Mouse (Mus musculus): Measurements from ENCODE around the gene Aldh1a1. TPM values are rescaled to one million over a fixed set of nuclear protein-coding genes. Genes with fewer than 3 reads are reported as not detected.

Gene Aldh1a1
- total and polyA plus RNA-seq, 3 experiments, result 0.21 to 1.1 (median 0.99) TPM

DNA sequence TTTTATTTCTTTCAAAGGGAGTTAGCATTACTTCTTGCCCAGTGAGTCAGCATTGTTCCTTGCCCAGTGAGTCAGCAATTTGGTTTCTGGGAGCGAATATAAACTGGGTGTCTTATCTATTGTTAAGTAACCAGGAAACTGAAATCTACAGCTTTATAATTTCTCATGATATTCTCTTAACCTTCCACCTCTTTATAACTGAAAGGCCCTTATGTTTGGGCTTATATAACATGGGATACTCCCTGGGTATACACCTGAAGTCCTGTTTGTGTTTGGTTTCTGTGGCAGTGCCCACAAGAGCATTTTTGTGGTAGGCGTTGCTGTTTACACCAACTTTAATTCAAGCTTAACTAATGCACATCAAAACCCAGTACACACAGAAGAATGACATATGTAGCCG, 66.4 kb downstream of the Aldh1a1 start:
- DNase-seq (ENCODE audit: extremely low read depth), result no peak
- TF ChIP-seq ZC3H11A (IDR thresholded peaks at IDR 0.05; ENCODE audit: low read depth, low read length) (no peak), JUND (conservative IDR thresholded peaks at IDR 0.05; ENCODE audit: low read depth, low read length) (no peak), E2F4 (IDR thresholded peaks at IDR 0.05; ENCODE audit: insufficient replicate concordance, low read depth, low read length) (no peak), UBTF (IDR thresholded peaks at IDR 0.05; ENCODE audit: low read depth, low read length) (no peak), MEF2A (IDR thresholded peaks at IDR 0.05; ENCODE audit: borderline replicate concordance, low read depth, low read length) (no peak), MAFK (IDR thresholded peaks at IDR 0.05; ENCODE audit: insufficient replicate concordance, low read length) (no peak), EP300 (IDR thresholded peaks at IDR 0.05; ENCODE audit: low read length) (no peak), SIN3A (IDR thresholded peaks at IDR 0.05; ENCODE audit: low read length) (no peak), ZKSCAN1 (IDR thresholded peaks at IDR 0.05; ENCODE audit: borderline replicate concordance, low read depth, low read length) (no peak), USF1 (IDR thresholded peaks at IDR 0.05; ENCODE audit: low read depth, low read length) (no peak), MAZ (IDR thresholded peaks at IDR 0.05; ENCODE audit: low read depth, low read length) (no peak), CTCF (conservative IDR thresholded peaks at IDR 0.05 in 1 of 2, IDR thresholded peaks at IDR 0.05 in 1 of 2; ENCODE audit: low read depth in 2 of 2, low read length in 2 of 2) (no peak), RAD21 (IDR thresholded peaks at IDR 0.05; ENCODE audit: low read depth, low read length) (no peak), MAX (IDR thresholded peaks at IDR 0.05; ENCODE audit: low read length) (no peak), POLR2AphosphoS2 (IDR thresholded peaks at IDR 0.05; ENCODE audit: low read depth, low read length) (no peak), ZMIZ1 (IDR thresholded peaks at IDR 0.05; ENCODE audit: low read depth, low read length) (no peak), CHD1 (IDR thresholded peaks at IDR 0.05; ENCODE audit: low read depth, low read length) (no peak), ELF1 (IDR thresholded peaks at IDR 0.05; ENCODE audit: low read depth, low read length) (no peak), NRF1 (IDR thresholded peaks at IDR 0.05; ENCODE audit: low read depth, low read length) (no peak)
- Histone ChIP-seq H3K27ac (ENCODE audit: insufficient read depth, low read depth) (no peak overlapping the region), H3K27me3 (replicated peaks) (no peaks in the 10 kb centered on the region), H3K79me2 (replicated peaks; ENCODE audit: control insufficient read depth, extremely low read depth, insufficient read depth, poor library complexity, severe bottlenecking) (no peaks in the 10 kb centered on the region), H3K4me3 (replicated peaks in 1 of 3; ENCODE audit: low read depth in 2 of 3, low read length in 2 of 3, poor library complexity in 1 of 3) (no peak overlapping the region), H3K4me2 (ENCODE audit: insufficient read depth, low read depth, poor library complexity, severe bottlenecking) (no peak overlapping the region), H3K4me1 (ENCODE audit: control insufficient read depth in 1 of 2, insufficient read depth in 2 of 2) (no peaks in the 10 kb centered on the region), H3K36me3 (replicated peaks in 1 of 2; ENCODE audit: control insufficient read depth in 1 of 2, insufficient read depth in 1 of 2, low read length in 1 of 2) (no peaks in the 10 kb centered on the region), H3K9me3 (replicated peaks; ENCODE audit: low read length) (no peaks in the 10 kb centered on the region), H3K9ac (ENCODE audit: insufficient read depth, low read depth) (no peak overlapping the region)
- dilution Hi-C loops (cut with MboI; ENCODE audit: extremely low pct_ligation_motif_present, extremely low pct_unique_long_range_greater_than_20kb, low sequenced_read_pairs), result no loop called here
- in situ Hi-C loops (cut with MboI; ENCODE audit: low pct_ligation_motif_present, low pct_unique_long_range_greater_than_20kb, low sequenced_read_pairs), result no loop called here

DNA sequence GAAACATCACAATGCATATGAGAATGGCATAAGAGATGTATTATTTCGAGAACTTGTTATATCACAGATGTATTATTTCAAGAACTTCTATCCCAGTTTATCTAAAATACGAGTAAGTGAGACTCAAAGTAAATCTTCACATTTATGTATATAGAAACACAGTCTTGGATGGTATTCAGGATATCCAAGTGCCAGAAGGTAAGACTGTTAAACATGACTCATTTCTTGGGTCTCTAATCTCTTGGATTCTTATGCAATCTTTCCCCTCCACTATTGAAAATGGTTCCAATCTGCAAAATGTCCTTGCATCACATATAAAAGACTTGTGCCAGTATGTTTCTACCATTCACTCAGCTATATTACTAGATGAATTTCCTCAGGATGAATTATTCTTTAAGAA, 67.4 kb downstream of the Aldh1a1 start:
- Histone ChIP-seq H3K4me2 (ENCODE audit: insufficient read depth, low read depth, poor library complexity, severe bottlenecking) (no peak overlapping the region), H3K79me2 (replicated peaks; ENCODE audit: control insufficient read depth, extremely low read depth, insufficient read depth, poor library complexity, severe bottlenecking) (no peaks in the 10 kb centered on the region), H3K27me3 (replicated peaks) (no peaks in the 10 kb centered on the region), H3K4me3 (replicated peaks in 1 of 3; ENCODE audit: low read depth in 2 of 3, low read length in 2 of 3, poor library complexity in 1 of 3) (no peak overlapping the region), H3K36me3 (replicated peaks in 1 of 2; ENCODE audit: control insufficient read depth in 1 of 2, insufficient read depth in 1 of 2, low read length in 1 of 2) (no peaks in the 10 kb centered on the region), H3K4me1 (ENCODE audit: control insufficient read depth in 1 of 2, insufficient read depth in 2 of 2) (no peaks in the 10 kb centered on the region), H3K9me3 (replicated peaks; ENCODE audit: low read length) (no peaks in the 10 kb centered on the region), H3K27ac (ENCODE audit: insufficient read depth, low read depth) (no peak overlapping the region), H3K9ac (ENCODE audit: insufficient read depth, low read depth) (no peak overlapping the region)
- TF ChIP-seq JUND (conservative IDR thresholded peaks at IDR 0.05; ENCODE audit: low read depth, low read length) (no peak), ETS1 (conservative IDR thresholded peaks at IDR 0.05; ENCODE audit: low read depth, low read length) (no peak), HCFC1 (IDR thresholded peaks at IDR 0.05; ENCODE audit: low read depth, low read length) (no peak), ZMIZ1 (IDR thresholded peaks at IDR 0.05; ENCODE audit: low read depth, low read length) (no peak), JUN (IDR thresholded peaks at IDR 0.05; ENCODE audit: insufficient read depth, low read depth, low read length) (no peak), ZNF384 (IDR thresholded peaks at IDR 0.05; ENCODE audit: low read depth, low read length) (no peak), ZKSCAN1 (IDR thresholded peaks at IDR 0.05; ENCODE audit: borderline replicate concordance, low read depth, low read length) (no peak), RCOR1 (conservative IDR thresholded peaks at IDR 0.05; ENCODE audit: low read depth, low read length) (no peak), TBP (conservative IDR thresholded peaks at IDR 0.05; ENCODE audit: low read depth, low read length) (no peak), UBTF (IDR thresholded peaks at IDR 0.05; ENCODE audit: low read depth, low read length) (no peak), TCF12 (IDR thresholded peaks at IDR 0.05; ENCODE audit: low read depth, low read length) (no peak), CHD1 (IDR thresholded peaks at IDR 0.05; ENCODE audit: low read depth, low read length) (no peak), SMC3 (IDR thresholded peaks at IDR 0.05; ENCODE audit: low read depth, low read length) (no peak), MAFK (IDR thresholded peaks at IDR 0.05; ENCODE audit: insufficient replicate concordance, low read length) (no peak), MYC (IDR thresholded peaks at IDR 0.05; ENCODE audit: low read depth, low read length) (no peak), USF2 (conservative IDR thresholded peaks at IDR 0.05; ENCODE audit: low read depth, low read length) (no peak), GABPA (IDR thresholded peaks at IDR 0.05; ENCODE audit: insufficient replicate concordance, low read depth, low read length) (no peak)
- in situ Hi-C loops (cut with MboI; ENCODE audit: low pct_ligation_motif_present, low pct_unique_long_range_greater_than_20kb, low sequenced_read_pairs) (no loop called here), dilution Hi-C loops (cut with MboI; ENCODE audit: extremely low pct_ligation_motif_present, extremely low pct_unique_long_range_greater_than_20kb, low sequenced_read_pairs) (no loop called here)
- DNase-seq (ENCODE audit: extremely low read depth), result no peak

Measured in CH12.LX (cell line).